Mouse (Mus musculus): ENCODE results near the gene Tnfrsf8. TPM values are rescaled to one million over a fixed set of nuclear protein-coding genes. Genes with fewer than 3 reads are reported as not detected.
A peak's percentile ranks its signal among the peaks of the same experiment; 100 is the strongest.

Tnfrsf8 gene
- total RNA-seq, 4 experiments from 2014 or later, result 0.61 to 1.3 (median 0.74) TPM

GRCm38 (mm10) chr4:145271634-145272033, 43.3 kb downstream of the Tnfrsf8 start:
- DNase-seq (ENCODE audit: low spot score in 2 of 2), result no peak

GRCm38 (mm10) chr4:145270136-145270535, 44.8 kb downstream of the Tnfrsf8 start:
- DNase-seq (ENCODE audit: low spot score in 2 of 2), result no peak

GRCm38 (mm10) chr4:145267631-145268110, 47.3 kb downstream of the Tnfrsf8 start:
- DNase-seq (ENCODE audit: low spot score in 2 of 2), result no peak

GRCm38 (mm10) chr4:145266505-145266904, 48.5 kb downstream of the Tnfrsf8 start:
- no peak for DNase-seq (ENCODE audit: low spot score in 2 of 2)

GRCm38 (mm10) chr4:145264761-145265160, 50.2 kb downstream of the Tnfrsf8 start:
- DNase-seq (ENCODE audit: low spot score in 2 of 2), result no peak

GRCm38 (mm10) chr4:145263583-145263982, 51.4 kb downstream of the Tnfrsf8 start:
- DNase-seq (ENCODE audit: low spot score in 2 of 2), result no peak

GRCm38 (mm10) chr4:145260802-145261201, 54.2 kb downstream of the Tnfrsf8 start:
- no peak for DNase-seq (ENCODE audit: low spot score in 2 of 2)

GRCm38 (mm10) chr4:145257751-145258434, 57.1 kb downstream of the Tnfrsf8 start:
- no peak for DNase-seq (ENCODE audit: low spot score in 2 of 2)

- no peak for DNase-seq (ENCODE audit: low spot score in 2 of 2)
Measured at GRCm38 (mm10) chr4:145256144-145256543, 58.8 kb downstream of the Tnfrsf8 start.

- DNase-seq (ENCODE audit: low spot score in 2 of 2), result no peak
Measured at GRCm38 (mm10) chr4:145254418-145254817, 60.5 kb downstream of the Tnfrsf8 start.

- no peak for DNase-seq (ENCODE audit: low spot score in 2 of 2)
Measured at GRCm38 (mm10) chr4:145252611-145253010, 62.4 kb downstream of the Tnfrsf8 start.

GRCm38 (mm10) chr4:145251546-145251945, 63.4 kb downstream of the Tnfrsf8 start:
- no peak for DNase-seq (ENCODE audit: low spot score in 2 of 2)

- DNase-seq (ENCODE audit: low spot score in 2 of 2), result no peak
Measured at GRCm38 (mm10) chr4:145250002-145250401, 65.0 kb downstream of the Tnfrsf8 start.

GRCm38 (mm10) chr4:145247556-145247955, 67.4 kb downstream of the Tnfrsf8 start:
- DNase-seq (ENCODE audit: low spot score in 2 of 2), result no peak

- DNase-seq (ENCODE audit: low spot score in 2 of 2), result no peak
Measured at GRCm38 (mm10) chr4:145246173-145247011, 68.6 kb downstream of the Tnfrsf8 start, which contains the start of gene Tnfrsf1b. TSS of gene Tnfrsf1b (minus strand) at chr4:145246870.

GRCm38 (mm10) chr4:145245581-145245980, 69.4 kb downstream of the Tnfrsf8 start:
- no peak for DNase-seq (ENCODE audit: low spot score in 2 of 2)

- no peak for DNase-seq (ENCODE audit: low spot score in 2 of 2)
Measured at GRCm38 (mm10) chr4:145244676-145245075, 70.3 kb downstream of the Tnfrsf8 start.

- no peak for DNase-seq (ENCODE audit: low spot score in 2 of 2)
Measured at GRCm38 (mm10) chr4:145242719-145243350, 72.1 kb downstream of the Tnfrsf8 start.

GRCm38 (mm10) chr4:145240723-145241231, 74.2 kb downstream of the Tnfrsf8 start:
- no peak for DNase-seq (ENCODE audit: low spot score in 2 of 2)

- peak; percentile 15 to 24 for DNase-seq (ENCODE audit: low spot score in 2 of 2)
Measured at GRCm38 (mm10) chr4:145239049-145239830, 75.7 kb downstream of the Tnfrsf8 start.

- DNase-seq (ENCODE audit: low spot score in 2 of 2), result no peak
Measured at GRCm38 (mm10) chr4:145236027-145236426, 78.9 kb downstream of the Tnfrsf8 start.

Measured in layer of hippocampus, adult 8-10 months (tissue).